Mouse (Mus musculus): ENCODE measurements at regions not wholly inside any gene's neighbourhood (a gene's known extent, or its start where the extent isn't known, plus 50 kb on each side); places are given as distances from the start of the nearest gene placed in this dataset.
"Not testable (repeated sequence)": the region's sequence is repeated elsewhere in the genome, so short reads cannot be mapped to it uniquely, and the experiment has no call there.

DNA sequence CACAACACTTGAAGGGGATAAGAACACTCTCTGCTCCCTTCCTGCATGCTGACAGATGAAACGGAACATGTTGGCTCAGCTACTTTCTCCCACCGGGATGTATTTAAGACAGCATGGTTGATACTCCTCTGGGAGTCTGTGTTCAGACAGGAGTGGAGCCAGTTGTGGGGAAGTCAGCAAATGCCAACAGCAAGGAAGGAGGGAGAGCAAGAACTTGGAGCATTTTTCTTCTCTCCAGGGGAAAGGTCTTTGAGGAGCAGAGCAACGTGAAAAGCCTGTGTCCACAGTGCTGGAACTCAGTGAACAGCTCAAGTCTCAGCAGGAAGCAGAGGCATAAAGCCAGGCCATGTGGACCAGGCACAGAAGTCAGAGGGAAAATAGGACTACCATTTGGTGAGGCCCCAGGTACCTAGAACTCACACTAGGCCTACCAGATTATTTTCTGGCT lies 188.8 kb upstream of the Dmac1 start:
- DNase-seq (ENCODE audit: low spot score) (no peak), ATAC-seq (ENCODE audit: low FRiP score, low TSS enrichment) (no peak)
- 66% methylated on average over 3 of the region's 3 CpGs for WGBS

DNA sequence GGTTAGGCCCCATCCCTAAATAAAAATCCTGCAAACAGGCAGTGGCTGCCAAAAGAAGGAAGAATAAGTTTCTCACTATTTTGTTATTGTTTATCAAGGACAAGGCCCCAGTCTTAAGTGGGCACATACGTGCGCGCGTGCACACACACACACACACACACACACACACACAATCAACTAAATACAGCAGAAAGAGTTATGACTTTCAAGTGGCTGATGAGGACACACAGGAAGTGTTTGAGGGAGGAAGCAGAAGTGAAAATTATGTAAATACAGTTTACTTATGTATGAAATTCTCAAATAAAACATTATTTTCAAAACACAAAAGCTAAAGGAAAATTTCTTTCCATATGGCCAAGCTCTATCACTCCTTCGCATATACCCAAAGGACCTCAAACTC lies 185.5 kb upstream of the Dmac1 start:
- Histone ChIP-seq H3K4me1 (replicated peaks; ENCODE audit: control insufficient read depth, insufficient read depth) (no peaks in the 10 kb centered on the region), H3K9me3 (ENCODE audit: control insufficient read depth, low read length) (no peaks in the 10 kb centered on the region), H3K36me3 (ENCODE audit: control insufficient read depth, insufficient read depth, low read length) (no peaks in the 10 kb centered on the region), H3K27ac (replicated peaks) (no peak overlapping the region), H3K4me2 (replicated peaks; ENCODE audit: low read depth) (no peak overlapping the region), H3K9ac (ENCODE audit: low read length) (no peak overlapping the region), H3K4me3 (ENCODE audit: low read depth, low read length) (no peak overlapping the region), H3K27me3 (ENCODE audit: control insufficient read depth, insufficient read depth, low read length) (no peaks in the 10 kb centered on the region)
- DNase-seq (ENCODE audit: low spot score) (no peak), ATAC-seq (ENCODE audit: low FRiP score, low TSS enrichment) (no peak)
- WGBS, result 96% methylated on average over 5 of the region's 5 CpGs
- TF ChIP-seq EP300 (optimal IDR thresholded peaks at IDR 0.05) (no peak), CTCF (IDR thresholded peaks at IDR 0.05; ENCODE audit: low read depth) (no peak)

More for the DNA sequence above, 188.8 kb upstream of the Dmac1 start:
- no peak for TF ChIP-seq CTCF (IDR thresholded peaks at IDR 0.05; ENCODE audit: low read depth)
- no peak for TF ChIP-seq EP300 (optimal IDR thresholded peaks at IDR 0.05)
- Histone ChIP-seq H3K4me2 (replicated peaks; ENCODE audit: low read depth) (no peak overlapping the region), H3K27me3 (ENCODE audit: control insufficient read depth, insufficient read depth, low read length) (no peaks in the 10 kb centered on the region), H3K9me3 (ENCODE audit: control insufficient read depth, low read length) (no peaks in the 10 kb centered on the region), H3K36me3 (ENCODE audit: control insufficient read depth, insufficient read depth, low read length) (no peaks in the 10 kb centered on the region), H3K27ac (replicated peaks) (no peak overlapping the region), H3K4me3 (ENCODE audit: low read depth, low read length) (no peak overlapping the region), H3K9ac (ENCODE audit: low read length) (no peak overlapping the region), H3K4me1 (replicated peaks; ENCODE audit: control insufficient read depth, insufficient read depth) (no peaks in the 10 kb centered on the region)

DNA sequence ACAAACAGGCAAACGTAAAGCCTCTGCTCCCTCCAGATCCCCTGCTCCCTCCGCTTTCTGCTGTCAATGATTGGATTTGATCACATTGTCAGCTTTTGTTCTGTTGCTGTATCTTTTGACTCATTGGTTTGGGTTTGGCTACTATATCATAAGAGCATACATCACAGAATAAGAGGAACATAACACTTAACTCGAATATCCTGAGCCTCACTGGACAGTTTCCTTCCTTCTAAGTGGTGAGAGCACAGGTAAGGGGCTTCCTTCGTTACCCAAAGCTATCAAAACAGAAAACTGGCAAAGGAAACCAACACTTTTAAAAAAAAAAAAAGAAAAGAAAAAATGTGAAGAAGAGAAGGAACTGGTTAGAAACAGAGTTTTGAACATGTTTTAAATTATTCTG lies 171.4 kb upstream of the Dmac1 start:
- Histone ChIP-seq H3K4me2 (replicated peaks; ENCODE audit: low read depth) (no peak overlapping the region), H3K9ac (ENCODE audit: low read length) (no peak overlapping the region), H3K4me1 (replicated peaks; ENCODE audit: control insufficient read depth, insufficient read depth) (no peaks in the 10 kb centered on the region), H3K27me3 (ENCODE audit: control insufficient read depth, insufficient read depth, low read length) (no peaks in the 10 kb centered on the region), H3K36me3 (ENCODE audit: control insufficient read depth, insufficient read depth, low read length) (no peaks in the 10 kb centered on the region), H3K27ac (replicated peaks) (no peak overlapping the region), H3K4me3 (ENCODE audit: low read depth, low read length) (no peak overlapping the region), H3K9me3 (ENCODE audit: control insufficient read depth, low read length) (no peaks in the 10 kb centered on the region)
- no peak for ATAC-seq (ENCODE audit: low FRiP score, low TSS enrichment)
- no peak for TF ChIP-seq CTCF (IDR thresholded peaks at IDR 0.05; ENCODE audit: low read depth)
- no peak for TF ChIP-seq EP300 (optimal IDR thresholded peaks at IDR 0.05)
- DNase-seq (ENCODE audit: low spot score), result no peak
- 50% methylated on average over 4 of the region's 4 CpGs for WGBS

DNA sequence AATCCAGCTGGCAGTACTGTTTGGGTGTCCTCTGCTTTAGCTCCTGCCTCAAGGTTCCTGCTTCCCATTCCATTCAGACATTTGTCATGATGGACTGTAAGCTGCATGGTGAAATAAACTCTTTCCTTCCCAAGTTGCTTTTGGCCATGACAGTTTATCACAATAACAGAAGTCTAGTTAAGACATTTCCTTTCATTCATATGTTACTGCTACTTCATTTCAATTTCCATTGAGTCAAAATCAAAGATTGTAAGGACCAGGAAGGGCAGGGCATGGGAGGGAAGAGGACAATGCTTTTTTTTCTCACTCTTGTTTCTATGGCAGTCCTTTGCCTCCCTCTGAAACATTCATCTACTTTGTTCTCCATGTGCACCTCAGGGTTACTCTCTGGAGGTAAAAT lies 145.2 kb upstream of the Dmac1 start:
- Histone ChIP-seq H3K9ac (ENCODE audit: low read length) (no peak overlapping the region), H3K9me3 (ENCODE audit: control insufficient read depth, low read length) (no peaks in the 10 kb centered on the region), H3K36me3 (ENCODE audit: control insufficient read depth, insufficient read depth, low read length) (no peaks in the 10 kb centered on the region), H3K27me3 (ENCODE audit: control insufficient read depth, insufficient read depth, low read length) (no peaks in the 10 kb centered on the region), H3K27ac (replicated peaks) (no peak overlapping the region), H3K4me2 (replicated peaks; ENCODE audit: low read depth) (no peak overlapping the region), H3K4me1 (replicated peaks; ENCODE audit: control insufficient read depth, insufficient read depth) (no peaks in the 10 kb centered on the region), H3K4me3 (ENCODE audit: low read depth, low read length) (no peak overlapping the region)
- DNase-seq (ENCODE audit: low spot score) (no peak), ATAC-seq (ENCODE audit: low FRiP score, low TSS enrichment) (no peak)
- no peak for TF ChIP-seq EP300 (optimal IDR thresholded peaks at IDR 0.05)

DNA sequence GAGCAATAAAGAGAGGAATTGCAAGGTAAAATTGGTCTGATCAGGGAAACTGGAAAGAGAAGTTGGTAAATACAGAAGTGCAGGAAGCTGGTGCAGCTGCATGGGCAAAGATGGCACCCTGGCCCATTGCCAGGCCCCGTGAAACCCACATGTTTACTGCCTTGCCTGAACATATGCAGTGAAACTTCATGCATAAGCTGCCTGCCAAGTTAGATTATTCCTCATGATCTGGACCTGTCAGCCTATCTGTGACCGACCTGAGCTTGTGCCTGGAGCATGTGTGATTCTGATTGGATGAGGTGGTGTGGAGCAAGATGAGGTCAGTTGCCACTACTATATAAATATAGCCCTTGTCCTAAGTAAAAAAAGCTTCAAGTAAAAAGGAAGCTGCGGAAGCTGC lies 122.6 kb upstream of the Dmac1 start:
- not testable (repeated sequence) for H3K4me3 ChIP-seq (ENCODE audit: low read depth, low read length); H3K4me2 ChIP-seq (replicated peaks; ENCODE audit: low read depth); H3K9me3 ChIP-seq (ENCODE audit: control insufficient read depth, low read length); DNase-seq (ENCODE audit: low spot score); H3K9ac ChIP-seq (ENCODE audit: low read length); ATAC-seq (ENCODE audit: low FRiP score, low TSS enrichment); H3K36me3 ChIP-seq (ENCODE audit: control insufficient read depth, insufficient read depth, low read length); H3K4me1 ChIP-seq (replicated peaks; ENCODE audit: control insufficient read depth, insufficient read depth); H3K27me3 ChIP-seq (ENCODE audit: control insufficient read depth, insufficient read depth, low read length); H3K27ac ChIP-seq (replicated peaks)
- WGBS, result 84% methylated on average over 3 of the region's 3 CpGs

DNA sequence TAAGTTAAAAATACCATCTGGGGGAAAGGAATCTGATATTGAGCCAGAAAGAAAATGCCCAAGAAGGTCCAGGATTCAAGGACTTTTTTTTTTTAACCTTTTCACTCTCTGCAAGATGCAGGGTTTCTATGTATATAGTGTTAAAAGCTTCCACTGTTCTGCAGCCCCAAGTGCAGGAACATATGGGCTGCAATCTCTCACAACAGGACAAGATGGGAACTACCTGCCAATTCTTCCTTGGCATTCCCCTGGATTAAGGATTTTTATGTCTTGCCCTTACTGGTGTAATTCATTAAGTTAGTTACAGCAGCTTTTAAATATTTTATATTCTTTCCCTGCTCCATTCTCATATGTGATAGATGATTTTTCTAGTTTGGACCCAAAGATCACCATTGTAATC lies 116.9 kb upstream of the Dmac1 start:
- no peak for TF ChIP-seq CTCF (IDR thresholded peaks at IDR 0.05; ENCODE audit: low read depth)
- TF ChIP-seq EP300 (optimal IDR thresholded peaks at IDR 0.05), result no peak
- Histone ChIP-seq H3K36me3 (ENCODE audit: control insufficient read depth, insufficient read depth, low read length) (no peaks in the 10 kb centered on the region), H3K4me2 (replicated peaks; ENCODE audit: low read depth) (no peak overlapping the region), H3K27ac (replicated peaks) (no peak overlapping the region), H3K4me1 (replicated peaks; ENCODE audit: control insufficient read depth, insufficient read depth) (no peaks in the 10 kb centered on the region), H3K4me3 (ENCODE audit: low read depth, low read length) (no peak overlapping the region), H3K27me3 (ENCODE audit: control insufficient read depth, insufficient read depth, low read length) (no peaks in the 10 kb centered on the region), H3K9me3 (ENCODE audit: control insufficient read depth, low read length) (no peaks in the 10 kb centered on the region), H3K9ac (ENCODE audit: low read length) (no peak overlapping the region)
- ATAC-seq (ENCODE audit: low FRiP score, low TSS enrichment) (no peak), DNase-seq (ENCODE audit: low spot score) (no peak)

All from stomach, postnatal 0 days (tissue).